Mouse (Mus musculus): ENCODE data around the gene Slc35b1. TPM values are rescaled to one million over a fixed set of nuclear protein-coding genes. Genes with fewer than 3 reads are reported as not detected.

Slc35b1 gene
- polyA plus RNA-seq, 1 experiment from 2014 or later, result 130 TPM

- DNase-seq (ENCODE audit: low spot score, missing footprints), result no peak
- no peak for ATAC-seq (ENCODE audit: low FRiP score)
- Histone ChIP-seq H3K27me3 (ENCODE audit: control insufficient read depth, insufficient read depth, low read length) (no peaks in the 10 kb centered on the region), H3K4me1 (ENCODE audit: control insufficient read depth, insufficient read depth, low read length) (peaks cover 13% of the 10 kb centered on the region), H3K27ac (ENCODE audit: low read depth, low read length) (no peak overlapping the region), H3K4me3 (ENCODE audit: low read depth, low read length) (no peak overlapping the region), H3K9me3 (ENCODE audit: control insufficient read depth, low read length) (no peaks in the 10 kb centered on the region), H3K4me2 (no peak overlapping the region), H3K9ac (ENCODE audit: low read length) (no peak overlapping the region), H3K36me3 (ENCODE audit: control insufficient read depth, insufficient read depth, low read length) (0 out of 2 replicates have a peak, but pooled peaks cover 3% of the 10 kb centered on the region)
- WGBS, result 92% methylated on average over 2 of the region's 2 CpGs
Observed at GRCm38 (mm10) chr11:95420880-95421435, 36.5 kb downstream of the Slc35b1 start.

GRCm38 (mm10) chr11:95423505-95423904 lies 39.0 kb downstream of the Slc35b1 start:
- WGBS, result 81% methylated on average over 3 of the region's 3 CpGs

GRCm38 (mm10) chr11:95431344-95431743 lies 46.9 kb downstream of the Slc35b1 start:
- 97% methylated on average over 2 of the region's 2 CpGs for WGBS
- no peak overlapping the region for H3K4me3 ChIP-seq (ENCODE audit: low read depth, low read length)
- no peak for ATAC-seq (ENCODE audit: low FRiP score)
- no peaks in the 10 kb centered on the region for H3K27me3 ChIP-seq (ENCODE audit: control insufficient read depth, insufficient read depth, low read length)
- no peaks in the 10 kb centered on the region for H3K36me3 ChIP-seq (ENCODE audit: control insufficient read depth, insufficient read depth, low read length)
- H3K9me3 ChIP-seq (ENCODE audit: control insufficient read depth, low read length), result no peaks in the 10 kb centered on the region
- no peak for DNase-seq (ENCODE audit: low spot score, missing footprints)
- H3K9ac ChIP-seq (ENCODE audit: low read length), result no peak overlapping the region
- H3K4me2 ChIP-seq, result no peak overlapping the region
- no peaks in the 10 kb centered on the region for H3K4me1 ChIP-seq (ENCODE audit: control insufficient read depth, insufficient read depth, low read length)
- H3K27ac ChIP-seq (ENCODE audit: low read depth, low read length), result no peak overlapping the region

More at GRCm38 (mm10) chr11:95423505-95423904, 39.0 kb downstream of the Slc35b1 start:
- Histone ChIP-seq H3K4me1 (ENCODE audit: control insufficient read depth, insufficient read depth, low read length) (no peaks in the 10 kb centered on the region), H3K27me3 (ENCODE audit: control insufficient read depth, insufficient read depth, low read length) (no peaks in the 10 kb centered on the region), H3K9me3 (ENCODE audit: control insufficient read depth, low read length) (no peaks in the 10 kb centered on the region), H3K36me3 (ENCODE audit: control insufficient read depth, insufficient read depth, low read length) (0 out of 2 replicates have a peak, but pooled peaks cover under 1% of the 10 kb centered on the region), H3K27ac (ENCODE audit: low read depth, low read length) (no peak overlapping the region), H3K9ac (ENCODE audit: low read length) (no peak overlapping the region), H3K4me3 (ENCODE audit: low read depth, low read length) (no peak overlapping the region), H3K4me2 (no peak overlapping the region)
- no peak for ATAC-seq (ENCODE audit: low FRiP score)
- DNase-seq (ENCODE audit: low spot score, missing footprints), result no peak

GRCm38 (mm10) chr11:95432194-95432593 lies 47.7 kb downstream of the Slc35b1 start:
- H3K36me3 ChIP-seq (ENCODE audit: control insufficient read depth, insufficient read depth, low read length), result no peaks in the 10 kb centered on the region
- H3K9me3 ChIP-seq (ENCODE audit: control insufficient read depth, low read length), result no peaks in the 10 kb centered on the region
- no peak overlapping the region for H3K27ac ChIP-seq (ENCODE audit: low read depth, low read length)
- DNase-seq (ENCODE audit: low spot score, missing footprints) (no peak), ATAC-seq (ENCODE audit: low FRiP score) (no peak)
- no peaks in the 10 kb centered on the region for H3K4me1 ChIP-seq (ENCODE audit: control insufficient read depth, insufficient read depth, low read length)
- H3K4me2 ChIP-seq, result no peak overlapping the region
- no peaks in the 10 kb centered on the region for H3K27me3 ChIP-seq (ENCODE audit: control insufficient read depth, insufficient read depth, low read length)
- H3K9ac ChIP-seq (ENCODE audit: low read length), result no peak overlapping the region
- no peak overlapping the region for H3K4me3 ChIP-seq (ENCODE audit: low read depth, low read length)
- WGBS, result 91% methylated on average over 2 of the region's 2 CpGs

Other genes with a start within 250 kb of the Slc35b1 start
- gene Dlx4, start 238.4 kb upstream of the Slc35b1 start, polyA plus RNA-seq (2014; fragmentation: Nextera tagmentation; extraction: Ambion mirVana), result not detected in 2 replicates
- not detected in 2 replicates for gene Tac4, start 123.2 kb upstream of the Slc35b1 start, polyA plus RNA-seq (2014; fragmentation: Nextera tagmentation; extraction: Ambion mirVana)
- 75.8 and 80.9 TPM in 2 replicates for gene Kat7, start 74.4 kb upstream of the Slc35b1 start, polyA plus RNA-seq (2014; fragmentation: Nextera tagmentation; extraction: Ambion mirVana)
- 7.5 and 7.6 TPM in 2 replicates for gene Fam117a, start 47.7 kb upstream of the Slc35b1 start, polyA plus RNA-seq (2014; fragmentation: Nextera tagmentation; extraction: Ambion mirVana)
- 132 and 162 TPM in 2 replicates for gene Spop, start 29.4 kb downstream of the Slc35b1 start, polyA plus RNA-seq (2014; fragmentation: Nextera tagmentation; extraction: Ambion mirVana)
- 0.20 and 0.37 TPM in 2 replicates for gene Nxph3, start 129.9 kb downstream of the Slc35b1 start, polyA plus RNA-seq (2014; fragmentation: Nextera tagmentation; extraction: Ambion mirVana)
- gene Ngfr, start 203.0 kb downstream of the Slc35b1 start, polyA plus RNA-seq (2014; fragmentation: Nextera tagmentation; extraction: Ambion mirVana), result 14.2 and 14.6 TPM in 2 replicates